Mouse (Mus musculus): ENCODE data around the gene Tbc1d20.
A peak's percentile ranks its signal among the peaks of the same experiment; 100 is the strongest.

GRCm38 (mm10) chr2:152327980-152328379 lies 34.4 kb downstream of the Tbc1d20 start:
- TF ChIP-seq CTCF (IDR thresholded peaks at IDR 0.05) = no peak
- peak; percentile 60; the same call in 1 of the 2 replicates for TF ChIP-seq POLR2A (IDR thresholded peaks at IDR 0.05; ENCODE audit: insufficient read depth, low read depth, low read length)
- peak; percentile 79 for TF ChIP-seq EP300 (IDR thresholded peaks at IDR 0.05; ENCODE audit: insufficient read depth, low read depth, low read length)

Data from heart, adult 2 months (tissue).